Mouse (Mus musculus): ENCODE measurements around the gene Scrt2. TPM values are rescaled to one million over a fixed set of nuclear protein-coding genes. Genes with fewer than 3 reads are reported as not detected.
A peak's percentile ranks its signal among the peaks of the same experiment; 100 is the strongest.

Scrt2 gene
- polyA plus RNA-seq, 1 experiment from 2014 or later: 11.1 TPM

DNA sequence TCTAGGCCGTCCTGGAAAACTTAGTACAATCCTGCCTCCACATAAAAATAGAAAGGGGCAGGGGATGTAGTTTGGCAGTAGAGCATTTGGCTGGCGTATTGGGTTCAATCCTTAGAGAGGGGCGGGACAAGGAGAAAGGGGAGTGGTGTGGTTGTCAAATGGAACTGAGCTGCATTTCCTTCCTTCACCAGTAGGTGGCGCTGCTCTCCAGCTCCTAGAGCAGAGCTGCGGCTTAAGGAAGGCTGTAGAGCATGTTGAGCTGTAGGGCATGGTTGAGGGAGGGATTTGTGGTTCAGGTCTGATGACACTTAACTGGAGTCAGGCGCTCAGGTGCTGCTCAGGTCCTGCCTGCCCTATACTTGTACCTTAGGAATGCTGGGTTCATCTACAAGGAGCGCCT is 30.6 kb downstream of the Scrt2 start:
- H3K36me3 ChIP-seq: 0 out of 2 replicates have a peak, but pooled peaks cover 3% of the 10 kb centered on the region
- H3K4me3 ChIP-seq: no peak overlapping the region
- H3K4me1 ChIP-seq (replicated peaks): peaks cover 11% of the 10 kb centered on the region
- ATAC-seq (ENCODE audit: low FRiP score, low read depth): peak; percentile 77
- no peak overlapping the region for H3K9ac ChIP-seq
- H3K9me3 ChIP-seq: no peaks in the 10 kb centered on the region
- no peak overlapping the region for H3K27ac ChIP-seq (replicated peaks)
- no peak overlapping the region for H3K4me2 ChIP-seq
- no peaks in the 10 kb centered on the region for H3K27me3 ChIP-seq
- 11% methylated on average over 7 of the region's 7 CpGs for WGBS

DNA sequence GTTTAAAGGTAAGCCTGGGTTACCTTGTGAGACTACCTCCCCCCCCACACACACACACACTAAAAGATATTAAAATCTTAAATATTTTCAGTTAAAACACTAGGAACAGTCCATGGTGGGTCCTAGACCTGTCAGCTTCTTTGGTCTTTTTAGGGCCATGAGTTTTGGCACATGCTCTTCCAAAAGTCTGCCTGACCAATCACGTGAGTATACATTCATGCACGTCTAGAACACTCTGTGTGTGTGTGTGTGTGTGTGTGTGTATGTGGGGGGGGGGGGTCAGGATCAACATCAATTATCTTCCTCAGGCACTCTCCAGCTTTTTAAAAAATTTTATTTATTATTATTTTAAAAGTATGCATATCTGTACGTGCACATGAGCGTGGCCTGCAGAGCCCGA is 31.2 kb downstream of the Scrt2 start:
- WGBS: 86% methylated on average over 5 of the region's 5 CpGs
- Histone ChIP-seq H3K27me3 (no peaks in the 10 kb centered on the region), H3K4me1 (replicated peaks) (peaks cover 11% of the 10 kb centered on the region), H3K4me2 (no peak overlapping the region), H3K36me3 (0 out of 2 replicates have a peak, but pooled peaks cover 3% of the 10 kb centered on the region), H3K27ac (replicated peaks) (no peak overlapping the region), H3K4me3 (no peak overlapping the region), H3K9me3 (no peaks in the 10 kb centered on the region), H3K9ac (no peak overlapping the region)
- no peak for ATAC-seq (ENCODE audit: low FRiP score, low read depth)

GRCm38 (mm10) chr2:152112970-152113369 is 31.6 kb downstream of the Scrt2 start:
- Histone ChIP-seq H3K4me2 (no peak overlapping the region), H3K4me1 (replicated peaks) (peaks cover 11% of the 10 kb centered on the region), H3K4me3 (no peak overlapping the region), H3K27me3 (no peaks in the 10 kb centered on the region), H3K27ac (replicated peaks) (no peak overlapping the region), H3K9ac (no peak overlapping the region), H3K36me3 (0 out of 2 replicates have a peak, but pooled peaks cover 3% of the 10 kb centered on the region), H3K9me3 (no peaks in the 10 kb centered on the region)
- ATAC-seq (ENCODE audit: low FRiP score, low read depth): no peak
- WGBS: 50% methylated on average over 10 of the region's 10 CpGs

GRCm38 (mm10) chr2:152114057-152114975 is 33.0 kb downstream of the Scrt2 start:
- H3K27ac ChIP-seq (replicated peaks): no peak overlapping the region
- ATAC-seq (ENCODE audit: low FRiP score, low read depth): peak; percentile 33; the same call in 1 of the 2 replicates
- no peaks in the 10 kb centered on the region for H3K9me3 ChIP-seq
- 0 out of 2 replicates have a peak, but pooled peaks cover 3% of the 10 kb centered on the region for H3K36me3 ChIP-seq
- H3K4me2 ChIP-seq: peak overlapping the region; percentile 63
- H3K4me1 ChIP-seq (replicated peaks): peaks cover 11% of the 10 kb centered on the region
- 10% methylated on average over 36 of the region's 36 CpGs for WGBS
- H3K27me3 ChIP-seq: no peaks in the 10 kb centered on the region
- H3K9ac ChIP-seq: peak overlapping the region; percentile 12
- peak overlapping the region; percentile 29 for H3K4me3 ChIP-seq

- WGBS: 89% methylated on average over 7 of the region's 7 CpGs
- no peaks in the 10 kb centered on the region for H3K9me3 ChIP-seq
Observed at GRCm38 (mm10) chr2:152117694-152118093, 36.4 kb downstream of the Scrt2 start.

DNA sequence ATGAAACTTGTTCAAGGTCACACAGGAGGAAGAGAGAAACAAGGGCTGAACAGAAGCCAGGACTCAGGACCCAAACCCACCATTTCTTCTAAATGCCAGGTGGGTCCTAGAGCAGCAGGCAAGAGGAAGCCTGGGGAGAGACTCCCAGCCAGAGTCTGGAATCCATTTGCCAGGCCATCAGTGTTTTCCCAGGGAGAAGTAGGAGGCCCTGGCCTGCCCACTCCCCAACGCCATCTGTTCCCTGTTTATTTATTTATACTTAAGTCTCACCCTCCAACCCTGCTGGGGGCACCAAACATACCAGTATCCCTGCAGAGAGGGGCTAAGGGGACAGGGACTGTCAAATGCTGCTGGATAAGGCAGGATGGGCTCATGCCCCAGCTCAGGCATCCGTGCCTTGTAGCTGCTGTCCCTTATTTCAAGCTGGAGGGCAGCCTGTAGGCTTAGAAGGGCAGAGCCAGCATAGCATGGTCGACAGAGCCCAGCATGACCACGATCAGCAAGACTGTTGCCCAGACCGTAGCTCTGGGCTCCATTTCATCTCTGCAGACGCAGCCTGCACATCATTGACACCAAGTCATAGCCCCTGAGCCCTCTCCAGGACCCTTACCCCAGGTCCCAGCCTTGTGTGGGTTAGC is 38.0 kb downstream of the Scrt2 start:
- Histone ChIP-seq H3K27me3 (no peaks in the 10 kb centered on the region), H3K9ac (no peak overlapping the region), H3K4me2 (no peak overlapping the region), H3K9me3 (no peaks in the 10 kb centered on the region), H3K27ac (replicated peaks) (no peak overlapping the region), H3K36me3 (no peaks in the 10 kb centered on the region), H3K4me1 (replicated peaks) (peaks cover 7% of the 10 kb centered on the region), H3K4me3 (no peak overlapping the region)
- 39% methylated on average over 6 of the region's 6 CpGs for WGBS
- ATAC-seq (ENCODE audit: low FRiP score, low read depth): no peak

More at GRCm38 (mm10) chr2:152117694-152118093, 36.4 kb downstream of the Scrt2 start:
- no peak overlapping the region for H3K4me2 ChIP-seq
- H3K36me3 ChIP-seq: no peaks in the 10 kb centered on the region
- no peak overlapping the region for H3K9ac ChIP-seq
- H3K4me1 ChIP-seq (replicated peaks): peaks cover 11% of the 10 kb centered on the region
- H3K27ac ChIP-seq (replicated peaks): no peak overlapping the region
- H3K4me3 ChIP-seq: no peak overlapping the region
- no peak for ATAC-seq (ENCODE audit: low FRiP score, low read depth)
- H3K27me3 ChIP-seq: no peaks in the 10 kb centered on the region

- Histone ChIP-seq H3K27me3 (no peaks in the 10 kb centered on the region), H3K4me2 (no peak overlapping the region), H3K36me3 (no peaks in the 10 kb centered on the region), H3K27ac (replicated peaks) (no peak overlapping the region), H3K9me3 (no peaks in the 10 kb centered on the region), H3K9ac (no peak overlapping the region), H3K4me1 (replicated peaks) (no peaks in the 10 kb centered on the region), H3K4me3 (no peak overlapping the region)
- no peak for ATAC-seq (ENCODE audit: low FRiP score, low read depth)
- WGBS: 80% methylated on average over 9 of the region's 9 CpGs
Observed at GRCm38 (mm10) chr2:152122896-152123295, 41.6 kb downstream of the Scrt2 start.

DNA sequence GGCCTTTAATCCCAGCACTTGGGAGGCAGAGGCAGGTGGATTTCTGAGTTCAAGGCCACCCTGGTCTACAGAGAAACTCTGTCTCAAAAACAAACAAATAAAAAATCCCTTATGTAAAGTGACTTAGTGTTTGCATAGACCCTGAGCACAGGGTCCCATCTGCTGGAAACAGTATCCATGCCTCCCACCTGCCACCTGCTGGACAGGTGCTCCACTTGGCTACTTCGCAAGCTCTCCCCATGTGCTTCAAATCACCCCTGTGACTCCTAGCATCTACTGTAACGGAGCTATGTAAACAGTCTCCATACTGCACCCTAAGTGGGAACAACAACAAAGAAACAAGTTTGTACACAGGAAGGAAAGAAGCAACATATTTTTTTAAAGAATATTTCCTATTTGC is 47.3 kb downstream of the Scrt2 start:
- Histone ChIP-seq H3K9ac (no peak overlapping the region), H3K4me1 (replicated peaks) (no peaks in the 10 kb centered on the region), H3K4me3 (no peak overlapping the region), H3K27ac (replicated peaks) (no peak overlapping the region), H3K9me3 (no peaks in the 10 kb centered on the region), H3K4me2 (no peak overlapping the region), H3K27me3 (no peaks in the 10 kb centered on the region), H3K36me3 (no peaks in the 10 kb centered on the region)
- WGBS: 65% methylated on average over 2 of the region's 2 CpGs
- ATAC-seq (ENCODE audit: low FRiP score, low read depth): no peak

DNA sequence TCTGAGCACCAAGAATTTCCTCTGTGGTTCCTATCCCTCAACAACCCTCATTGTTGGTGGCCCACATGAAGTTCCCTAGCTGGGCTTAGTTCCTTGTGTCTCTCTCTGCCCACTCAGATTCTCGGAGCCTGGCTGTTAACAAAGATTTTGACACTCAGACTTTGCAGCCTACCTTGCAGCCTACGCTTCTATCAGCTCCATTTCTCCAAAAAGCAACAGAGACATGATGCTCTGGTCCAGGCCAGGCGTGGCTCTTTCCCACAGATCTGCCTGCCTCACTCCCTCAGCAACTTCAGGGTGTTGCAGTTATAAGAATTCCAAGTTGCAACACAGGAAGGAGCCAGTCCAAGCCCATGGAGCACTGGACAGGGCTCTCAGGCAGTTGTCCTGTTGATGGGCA is 48.4 kb downstream of the Scrt2 start:
- Histone ChIP-seq H3K9ac (no peak overlapping the region), H3K4me2 (no peak overlapping the region), H3K27me3 (no peaks in the 10 kb centered on the region), H3K36me3 (no peaks in the 10 kb centered on the region), H3K4me3 (no peak overlapping the region), H3K4me1 (replicated peaks) (no peaks in the 10 kb centered on the region), H3K27ac (replicated peaks) (no peak overlapping the region), H3K9me3 (no peaks in the 10 kb centered on the region)
- 81% methylated on average over 3 of the region's 3 CpGs for WGBS
- ATAC-seq (ENCODE audit: low FRiP score, low read depth): no peak

- WGBS: 59% methylated on average over 9 of the region's 9 CpGs
- Histone ChIP-seq H3K36me3 (no peaks in the 10 kb centered on the region), H3K4me3 (no peak overlapping the region), H3K9me3 (no peaks in the 10 kb centered on the region), H3K4me1 (replicated peaks) (no peaks in the 10 kb centered on the region), H3K4me2 (no peak overlapping the region), H3K27me3 (no peaks in the 10 kb centered on the region), H3K27ac (replicated peaks) (no peak overlapping the region), H3K9ac (no peak overlapping the region)
- no peak for ATAC-seq (ENCODE audit: low FRiP score, low read depth)
Observed at GRCm38 (mm10) chr2:152132016-152132415, 50.7 kb downstream of the Scrt2 start.

GRCm38 (mm10) chr2:152132691-152133090 is 51.4 kb downstream of the Scrt2 start:
- Histone ChIP-seq H3K4me3 (no peak overlapping the region), H3K4me1 (replicated peaks) (no peaks in the 10 kb centered on the region), H3K36me3 (no peaks in the 10 kb centered on the region), H3K9me3 (no peaks in the 10 kb centered on the region), H3K9ac (no peak overlapping the region), H3K27me3 (no peaks in the 10 kb centered on the region), H3K27ac (replicated peaks) (no peak overlapping the region), H3K4me2 (no peak overlapping the region)
- ATAC-seq (ENCODE audit: low FRiP score, low read depth): no peak
- WGBS: 82% methylated on average over 8 of the region's 8 CpGs

Measured in hindbrain, embryonic 15.5 days (tissue).